Mouse (Mus musculus): ENCODE measurements around the gene Sv2a. TPM values are rescaled to one million over a fixed set of nuclear protein-coding genes. Genes with fewer than 3 reads are reported as not detected.

Gene Sv2a
- polyA plus RNA-seq, 1 experiment from 2014 or later = 91.6 TPM

DNA sequence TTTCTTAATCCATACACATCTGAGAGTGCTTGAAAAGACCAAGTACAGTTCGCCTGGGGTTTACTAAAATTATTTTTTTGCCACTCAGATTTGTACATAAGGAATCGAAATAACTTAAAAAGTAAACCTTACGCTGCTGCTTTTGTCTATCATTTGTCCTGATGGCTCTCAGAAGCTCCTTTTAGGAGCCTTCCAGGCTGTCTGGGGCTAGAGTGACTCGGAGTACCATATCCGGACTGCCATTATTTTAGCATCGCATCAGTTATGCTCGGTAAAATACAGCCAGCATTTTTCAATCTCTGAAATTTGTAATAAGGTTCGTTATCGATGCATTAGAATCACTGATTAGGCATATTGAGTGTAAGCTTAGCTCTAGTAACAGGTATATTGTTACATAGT lies 59.8 kb downstream of the Sv2a start:
- Histone ChIP-seq H3K4me3 (replicated peaks; ENCODE audit: low read depth, low read length) (peak overlapping the region; percentile 20; the same call in 1 of the 2 replicates), H3K27ac (replicated peaks; ENCODE audit: low read depth, low read length) (peak overlapping the region; percentile 79), H3K9ac (replicated peaks; ENCODE audit: low read length) (peak overlapping the region; percentile 44), H3K4me2 (ENCODE audit: low read length) (peak overlapping the region; percentile 56), H3K36me3 (ENCODE audit: control insufficient read depth, insufficient read depth, low read length) (no peaks in the 10 kb centered on the region), H3K9me3 (ENCODE audit: control insufficient read depth, low read length) (no peaks in the 10 kb centered on the region), H3K4me1 (ENCODE audit: control insufficient read depth, insufficient read depth, low read length) (peaks cover 23% of the 10 kb centered on the region; the same call in 1 of the 2 replicates), H3K27me3 (ENCODE audit: control insufficient read depth, insufficient read depth, low read length) (no peaks in the 10 kb centered on the region)
- 71% methylated on average over 9 of the region's 9 CpGs for WGBS
- DNase-seq (no peak), ATAC-seq (ENCODE audit: low FRiP score, low TSS enrichment) (no peak)

DNA sequence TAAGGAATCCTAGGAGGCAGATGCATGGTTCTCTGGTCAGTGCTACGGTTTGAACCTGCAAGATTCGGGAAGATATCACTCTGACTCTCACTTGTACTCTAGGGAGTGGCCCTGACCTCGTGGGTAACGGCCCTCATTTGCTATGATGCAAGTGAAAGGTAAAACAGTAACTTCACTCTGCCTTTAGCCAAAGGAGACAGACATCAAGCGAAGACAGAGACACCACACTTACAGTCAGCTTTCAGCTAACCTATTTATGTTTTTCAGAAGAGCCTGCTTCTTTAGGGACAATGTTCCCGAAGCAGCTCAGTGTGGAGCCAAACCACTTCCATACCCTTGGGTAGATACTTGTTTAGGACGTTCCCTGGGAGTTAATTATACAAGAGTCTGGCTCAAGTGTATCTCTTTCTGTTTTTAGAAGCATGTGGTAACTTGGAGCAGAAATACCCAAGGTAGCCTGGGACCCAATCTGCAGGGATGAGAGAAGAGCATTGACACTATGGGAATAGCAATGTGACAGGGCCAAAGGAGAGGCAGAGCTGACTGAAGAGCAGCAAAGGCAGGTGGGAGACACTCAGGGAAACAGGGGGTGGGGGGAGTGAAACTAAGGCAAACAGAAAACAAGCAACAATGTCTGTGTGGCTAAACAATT lies 63.1 kb downstream of the Sv2a start:
- ATAC-seq (ENCODE audit: low FRiP score, low TSS enrichment) = no peak
- Histone ChIP-seq H3K4me3 (replicated peaks; ENCODE audit: low read depth, low read length) (no peak overlapping the region), H3K9ac (replicated peaks; ENCODE audit: low read length) (peak overlapping the region; percentile 72; the same call in 1 of the 2 replicates), H3K4me2 (ENCODE audit: low read length) (peak overlapping the region; percentile 72), H3K9me3 (ENCODE audit: control insufficient read depth, low read length) (no peaks in the 10 kb centered on the region), H3K27ac (replicated peaks; ENCODE audit: low read depth, low read length) (no peak overlapping the region), H3K36me3 (ENCODE audit: control insufficient read depth, insufficient read depth, low read length) (no peaks in the 10 kb centered on the region), H3K4me1 (ENCODE audit: control insufficient read depth, insufficient read depth, low read length) (peaks cover 22% of the 10 kb centered on the region; the same call in 1 of the 2 replicates), H3K27me3 (ENCODE audit: control insufficient read depth, insufficient read depth, low read length) (no peaks in the 10 kb centered on the region)
- WGBS = 83% methylated on average over 7 of the region's 7 CpGs
- no peak for DNase-seq

Small RNA genes lying within 50 kb of the gene (microRNA-seq; reads per million reads assigned to microRNA genes)
- not detected for gene Gm44492
- not detected for gene Gm47311

Other genes with a start within 250 kb of the Sv2a start
- gene Plekho1, start 185.2 kb upstream of the Sv2a start, polyA plus RNA-seq (2014; fragmentation: Nextera tagmentation; extraction: Ambion mirVana) = 63.5 and 70.6 TPM in 2 replicates
- 46.4 and 54.6 TPM in 2 replicates for gene Vps45, start 122.7 kb upstream of the Sv2a start, polyA plus RNA-seq (2014; fragmentation: Nextera tagmentation; extraction: Ambion mirVana)
- 5.3 and 6.1 TPM in 2 replicates for gene Otud7b, start 76.6 kb upstream of the Sv2a start, polyA plus RNA-seq (2014; fragmentation: Nextera tagmentation; extraction: Ambion mirVana)
- gene Mtmr11, start 19.1 kb upstream of the Sv2a start, polyA plus RNA-seq (2014; fragmentation: Nextera tagmentation; extraction: Ambion mirVana) = 6.1 and 11.8 TPM in 2 replicates
- gene Sf3b4, start 8.8 kb upstream of the Sv2a start, polyA plus RNA-seq (2014; fragmentation: Nextera tagmentation; extraction: Ambion mirVana) = 146 and 148 TPM in 2 replicates
- gene Bola1, start 38.6 kb downstream of the Sv2a start, polyA plus RNA-seq (2014; fragmentation: Nextera tagmentation; extraction: Ambion mirVana) = 63.0 and 69.6 TPM in 2 replicates
- gene Hist2h2ab, start 38.7 kb downstream of the Sv2a start, polyA plus RNA-seq (2014; fragmentation: Nextera tagmentation; extraction: Ambion mirVana) = not detected in 2 replicates
- 1.7 and 2.8 TPM in 2 replicates for gene Hist2h2ac, start 39.7 kb downstream of the Sv2a start, polyA plus RNA-seq (2014; fragmentation: Nextera tagmentation; extraction: Ambion mirVana)
- gene Hist2h2be, start 40.0 kb downstream of the Sv2a start, polyA plus RNA-seq (2014; fragmentation: Nextera tagmentation; extraction: Ambion mirVana) = 4.8 and 5.9 TPM in 2 replicates
- gene Hist2h3c2, start 58.0 kb downstream of the Sv2a start, polyA plus RNA-seq (2014; fragmentation: Nextera tagmentation; extraction: Ambion mirVana) = 2.2 and 3.4 TPM in 2 replicates
- 55.4 and 76.9 TPM in 2 replicates for gene Hist2h2aa2, start 59.1 kb downstream of the Sv2a start, polyA plus RNA-seq (2014; fragmentation: Nextera tagmentation; extraction: Ambion mirVana)
- gene Hist2h2aa1, start 64.3 kb downstream of the Sv2a start, polyA plus RNA-seq (2014; fragmentation: Nextera tagmentation; extraction: Ambion mirVana) = 24.7 and 32.0 TPM in 2 replicates
- 1.0 TPM in 1 of 2 replicates, not detected in the other for gene Hist2h3c1, start 65.5 kb downstream of the Sv2a start, polyA plus RNA-seq (2014; fragmentation: Nextera tagmentation; extraction: Ambion mirVana)
- gene Hist2h4, start 82.2 kb downstream of the Sv2a start, polyA plus RNA-seq (2014; fragmentation: Nextera tagmentation; extraction: Ambion mirVana) = 5.2 TPM in 2 replicates
- 19.3 and 20.1 TPM in 2 replicates for gene Hist2h3b, start 87.5 kb downstream of the Sv2a start, polyA plus RNA-seq (2014; fragmentation: Nextera tagmentation; extraction: Ambion mirVana)
- 4.9 and 5.4 TPM in 2 replicates for gene Hist2h2bb, start 88.6 kb downstream of the Sv2a start, polyA plus RNA-seq (2014; fragmentation: Nextera tagmentation; extraction: Ambion mirVana)
- gene Fcgr1, start 112.8 kb downstream of the Sv2a start, polyA plus RNA-seq (2014; fragmentation: Nextera tagmentation; extraction: Ambion mirVana) = 0.27 and 4.8 TPM in 2 replicates

Data from midbrain, embryonic 14.5 days (tissue).